Mouse (Mus musculus) forebrain, embryonic 10.5 days (tissue): ENCODE data around the gene Slc24a2. TPM values are rescaled to one million over a fixed set of nuclear protein-coding genes. Genes with fewer than 3 reads are reported as not detected.

Experiments used
- DNase-seq: peaks from one replicate; pipeline ENCODE4 v3.0.0-alpha.2; 2017; ENCODE audit warnings: low spot score; ENCODE audit errors: extremely low spot score
- H3K27ac ChIP-seq: fragments of 300-500 bp; sonication (generic); 2 replicates; pipeline ENCODE4 v1.5.1; 2016; ENCODE audit warnings: mild to moderate bottlenecking
- H3K27me3 ChIP-seq: fragments of 300-500 bp; sonication (generic); 2 replicates; pipeline ENCODE4 v1.6.1; 2016; ENCODE audit warnings: mild to moderate bottlenecking; ENCODE audit not compliant: poor library complexity, severe bottlenecking
- H3K36me3 ChIP-seq: fragments of 300-500 bp; sonication (generic); replicated peaks from 2 replicates; pipeline ENCODE4 v1.6.1; 2016; ENCODE audit warnings: mild to moderate bottlenecking, moderate library complexity
- H3K4me1 ChIP-seq: fragments of 300-500 bp; sonication (generic); 2 replicates; pipeline ENCODE4 v1.6.1; 2016
- H3K4me3 ChIP-seq: fragments of 300-500 bp; sonication (generic); 2 replicates; pipeline ENCODE4 v1.5.1; 2016; ENCODE audit warnings: mild to moderate bottlenecking, moderate library complexity
- H3K9me3 ChIP-seq: fragments of 300-500 bp; sonication (generic); 2 replicates; pipeline ENCODE4 v1.6.1; 2016; ENCODE audit warnings: mild to moderate bottlenecking, moderate library complexity
- WGBS: fragments of 180-500 bp; shearing (Covaris S2); methylation state at CpG from one replicate; pipeline ENCODE4 v1.1.7; 2016; 5-methylcytosine and 5-hydroxymethylcytosine counted together
- polyA plus RNA-seq: library from polyadenylated mRNA; unstranded; fragments of >200 nt; fragmentation: Nextera tagmentation; extraction: Ambion mirVana; gene quantifications from 2 replicates; pipeline ENCODE4 v1.2.1, GENCODE M21; 2016

The Slc24a2 gene
- polyA plus RNA-seq, 1 experiment from 2014 or later, result 0.53 TPM

GRCm38 (mm10) chr4:87177116-87177515 is 53.2 kb downstream of the Slc24a2 start:
- no peak for DNase-seq
- no peaks in the 10 kb centered on the region for H3K4me1 ChIP-seq
- H3K27me3 ChIP-seq, result no peaks in the 10 kb centered on the region
- H3K4me3 ChIP-seq, result no peak overlapping the region
- 74% methylated on average over 3 of the region's 3 CpGs for WGBS
- no peak overlapping the region for H3K27ac ChIP-seq
- no peaks in the 10 kb centered on the region for H3K9me3 ChIP-seq
- no peaks in the 10 kb centered on the region for H3K36me3 ChIP-seq

DNA sequence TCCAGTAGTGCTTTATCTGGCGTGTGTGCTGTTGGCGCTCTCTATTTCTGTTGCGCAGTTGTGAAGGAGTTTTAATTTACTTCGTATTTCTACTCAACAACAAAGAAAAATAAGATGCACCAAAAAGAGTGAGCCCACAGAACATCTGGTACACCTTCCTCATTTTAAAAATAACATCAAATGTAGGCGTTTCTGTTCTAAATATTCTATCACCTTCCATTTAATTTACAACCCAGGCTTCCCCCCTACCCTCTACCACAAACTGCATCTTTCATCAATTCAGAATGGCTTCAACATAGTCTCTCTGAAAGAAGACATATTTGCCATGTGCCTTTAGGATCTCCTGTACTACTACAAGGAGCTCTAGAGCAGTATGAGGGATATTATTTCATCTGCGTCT is 66.3 kb downstream of the Slc24a2 start:
- Histone ChIP-seq H3K27me3 (no peaks in the 10 kb centered on the region), H3K9me3 (no peaks in the 10 kb centered on the region), H3K36me3 (no peaks in the 10 kb centered on the region), H3K27ac (no peak overlapping the region), H3K4me3 (no peak overlapping the region), H3K4me1 (no peaks in the 10 kb centered on the region)
- WGBS, result 94% methylated on average over 6 of the region's 6 CpGs
- DNase-seq, result no peak

DNA sequence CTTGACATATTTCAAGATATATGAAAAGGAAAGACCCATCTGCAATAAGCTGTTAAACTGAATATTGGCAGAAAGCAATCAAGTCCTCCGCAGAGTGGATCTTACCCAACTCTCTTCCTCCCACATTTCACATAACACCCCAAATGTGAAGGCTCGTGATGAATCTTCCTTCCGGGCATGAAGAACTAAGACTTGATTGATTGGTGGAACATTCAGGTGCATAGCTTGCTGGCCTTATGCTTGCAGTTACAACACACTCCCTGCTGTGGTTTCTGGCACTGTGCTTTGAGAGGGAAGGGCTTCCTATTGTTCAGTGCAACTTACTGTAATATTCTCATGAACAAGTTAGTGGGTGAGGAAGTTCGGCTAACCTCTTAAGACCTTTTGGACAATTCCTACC is 72.2 kb downstream of the Slc24a2 start:
- 90% methylated on average over 4 of the region's 4 CpGs for WGBS
- H3K4me1 ChIP-seq, result no peaks in the 10 kb centered on the region
- H3K9me3 ChIP-seq, result no peaks in the 10 kb centered on the region
- H3K4me3 ChIP-seq, result no peak overlapping the region
- DNase-seq, result no peak
- H3K27me3 ChIP-seq, result no peaks in the 10 kb centered on the region
- no peaks in the 10 kb centered on the region for H3K36me3 ChIP-seq
- no peak overlapping the region for H3K27ac ChIP-seq

DNA sequence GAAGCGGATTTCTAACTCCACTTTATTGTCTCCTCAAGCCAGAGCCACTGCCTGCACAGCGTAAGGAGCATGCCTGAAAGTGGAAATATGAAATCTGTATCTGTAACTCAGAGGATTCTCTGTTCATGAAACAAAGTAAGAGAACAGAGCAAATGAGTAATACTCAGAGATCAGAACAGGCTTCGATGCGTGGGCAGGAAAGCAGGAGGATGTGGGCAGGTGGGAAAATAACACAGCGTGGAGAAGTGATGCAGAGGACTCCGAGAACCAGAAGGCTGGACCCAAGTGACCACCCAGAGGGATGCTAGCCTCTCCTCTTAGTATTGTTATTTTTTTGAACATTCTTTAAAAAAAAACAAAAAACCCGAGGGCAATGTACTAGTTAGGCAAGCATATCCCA is 78.3 kb downstream of the Slc24a2 start:
- H3K4me3 ChIP-seq, result no peak overlapping the region
- H3K27me3 ChIP-seq, result no peaks in the 10 kb centered on the region
- DNase-seq, result no peak
- no peaks in the 10 kb centered on the region for H3K9me3 ChIP-seq
- no peaks in the 10 kb centered on the region for H3K36me3 ChIP-seq
- no peak overlapping the region for H3K27ac ChIP-seq
- peaks cover 18% of the 10 kb centered on the region for H3K4me1 ChIP-seq
- WGBS, result 85% methylated on average over 7 of the region's 7 CpGs

- WGBS, result 77% methylated on average over 2 of the region's 2 CpGs
- H3K9me3 ChIP-seq, result no peaks in the 10 kb centered on the region
- no peaks in the 10 kb centered on the region for H3K27me3 ChIP-seq
- H3K27ac ChIP-seq, result no peak overlapping the region
- no peak for DNase-seq
- H3K4me3 ChIP-seq, result no peak overlapping the region
- H3K4me1 ChIP-seq, result peaks cover 18% of the 10 kb centered on the region
- no peaks in the 10 kb centered on the region for H3K36me3 ChIP-seq
Measured at GRCm38 (mm10) chr4:87149584-87149983, 80.7 kb downstream of the Slc24a2 start.

DNA sequence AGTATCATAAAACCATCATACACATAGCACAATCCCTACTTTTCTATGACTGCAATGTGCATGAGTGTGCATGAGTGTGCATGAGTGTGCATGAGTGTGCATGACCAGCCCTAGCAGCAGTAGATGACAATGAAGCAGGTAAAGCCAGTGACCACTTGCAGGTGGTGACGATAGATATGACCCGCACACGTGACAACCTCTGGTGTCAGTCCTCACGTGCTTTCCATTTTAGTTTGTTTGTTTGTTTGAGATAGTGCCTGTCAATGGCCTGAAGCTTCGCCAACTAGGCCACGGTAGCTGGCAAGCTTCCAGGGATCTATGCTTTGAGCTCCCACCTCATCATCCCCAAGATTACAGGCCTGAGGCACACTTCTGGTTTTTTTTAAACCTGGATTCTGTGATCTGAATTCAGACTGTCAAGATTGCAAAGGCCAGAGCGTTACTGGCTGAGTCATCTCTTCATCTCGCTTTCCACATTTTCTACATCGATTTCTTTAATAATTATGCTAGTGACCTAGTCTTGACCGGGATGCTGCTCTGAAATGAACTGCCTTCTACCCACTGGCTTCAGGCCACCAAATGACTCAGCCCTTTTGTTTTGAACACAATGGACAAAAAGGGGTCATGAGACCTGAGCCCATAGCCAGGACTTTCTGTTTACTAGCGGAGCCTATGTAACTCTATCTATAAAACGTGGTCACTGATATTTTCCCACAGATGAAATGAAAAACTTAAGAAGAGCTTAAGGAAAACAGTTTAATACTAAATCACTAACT is 88.5 kb downstream of the Slc24a2 start:
- no peaks in the 10 kb centered on the region for H3K4me1 ChIP-seq
- no peaks in the 10 kb centered on the region for H3K36me3 ChIP-seq
- DNase-seq, result no peak
- H3K27ac ChIP-seq, result no peak overlapping the region
- H3K27me3 ChIP-seq, result no peaks in the 10 kb centered on the region
- WGBS, result 90% methylated on average over 12 of the region's 12 CpGs
- no peak overlapping the region for H3K4me3 ChIP-seq
- no peaks in the 10 kb centered on the region for H3K9me3 ChIP-seq

GRCm38 (mm10) chr4:87140901-87141300 is 89.4 kb downstream of the Slc24a2 start:
- H3K9me3 ChIP-seq, result no peaks in the 10 kb centered on the region
- no peaks in the 10 kb centered on the region for H3K4me1 ChIP-seq
- WGBS, result 84% methylated on average over 3 of the region's 3 CpGs
- H3K27ac ChIP-seq, result no peak overlapping the region
- no peaks in the 10 kb centered on the region for H3K27me3 ChIP-seq
- no peaks in the 10 kb centered on the region for H3K36me3 ChIP-seq
- DNase-seq, result no peak
- H3K4me3 ChIP-seq, result no peak overlapping the region

- H3K27me3 ChIP-seq, result no peaks in the 10 kb centered on the region
- H3K36me3 ChIP-seq, result no peaks in the 10 kb centered on the region
- WGBS, result 86% methylated on average over 5 of the region's 5 CpGs
- H3K4me3 ChIP-seq, result no peak overlapping the region
- no peak overlapping the region for H3K27ac ChIP-seq
- no peak for DNase-seq
- H3K4me1 ChIP-seq, result no peaks in the 10 kb centered on the region
- H3K9me3 ChIP-seq, result no peaks in the 10 kb centered on the region
Measured at GRCm38 (mm10) chr4:87132525-87132924, 97.8 kb downstream of the Slc24a2 start.

GRCm38 (mm10) chr4:87126756-87127155 is 103.5 kb downstream of the Slc24a2 start:
- WGBS, result 84% methylated on average over 4 of the region's 4 CpGs
- Histone ChIP-seq H3K36me3 (no peaks in the 10 kb centered on the region), H3K27me3 (no peaks in the 10 kb centered on the region), H3K4me3 (no peak overlapping the region), H3K27ac (no peak overlapping the region), H3K9me3 (no peaks in the 10 kb centered on the region), H3K4me1 (no peaks in the 10 kb centered on the region)
- no peak for DNase-seq

DNA sequence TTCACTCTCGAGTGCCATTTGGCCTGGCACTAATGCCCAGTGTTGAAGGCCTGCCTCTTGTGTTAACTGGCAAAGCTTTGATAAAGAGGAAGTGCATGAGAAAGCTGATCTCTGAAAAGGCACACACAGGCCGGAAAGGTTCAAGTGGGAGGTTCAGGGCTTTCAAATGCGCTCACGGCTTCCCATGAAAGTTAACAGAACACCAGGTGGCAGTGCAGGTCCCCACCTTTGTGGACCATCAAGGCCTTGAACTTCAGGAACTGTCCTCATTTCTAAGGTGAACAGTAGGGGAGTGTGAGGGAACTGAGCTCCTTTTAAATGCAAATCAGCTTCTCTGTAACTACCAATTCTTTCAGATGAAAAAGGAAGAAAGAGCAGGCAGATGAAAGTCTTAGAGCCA is 110.5 kb downstream of the Slc24a2 start:
- Histone ChIP-seq H3K27ac (no peak overlapping the region), H3K4me3 (no peak overlapping the region), H3K27me3 (no peaks in the 10 kb centered on the region), H3K9me3 (no peaks in the 10 kb centered on the region), H3K36me3 (no peaks in the 10 kb centered on the region), H3K4me1 (peaks cover 8% of the 10 kb centered on the region; the same call in 1 of the 2 replicates)
- 59% methylated on average over 4 of the region's 4 CpGs for WGBS
- DNase-seq, result no peak

GRCm38 (mm10) chr4:87115726-87116125 is 114.6 kb downstream of the Slc24a2 start:
- no peak overlapping the region for H3K4me3 ChIP-seq
- no peaks in the 10 kb centered on the region for H3K27me3 ChIP-seq
- peaks cover 8% of the 10 kb centered on the region; the same call in 1 of the 2 replicates for H3K4me1 ChIP-seq
- 79% methylated on average over 4 of the region's 4 CpGs for whole genome bisulfite sequencing
- no peak overlapping the region for H3K27ac ChIP-seq
- H3K9me3 ChIP-seq, result no peaks in the 10 kb centered on the region
- no peaks in the 10 kb centered on the region for H3K36me3 ChIP-seq
- DNase-seq, result no peak

DNA sequence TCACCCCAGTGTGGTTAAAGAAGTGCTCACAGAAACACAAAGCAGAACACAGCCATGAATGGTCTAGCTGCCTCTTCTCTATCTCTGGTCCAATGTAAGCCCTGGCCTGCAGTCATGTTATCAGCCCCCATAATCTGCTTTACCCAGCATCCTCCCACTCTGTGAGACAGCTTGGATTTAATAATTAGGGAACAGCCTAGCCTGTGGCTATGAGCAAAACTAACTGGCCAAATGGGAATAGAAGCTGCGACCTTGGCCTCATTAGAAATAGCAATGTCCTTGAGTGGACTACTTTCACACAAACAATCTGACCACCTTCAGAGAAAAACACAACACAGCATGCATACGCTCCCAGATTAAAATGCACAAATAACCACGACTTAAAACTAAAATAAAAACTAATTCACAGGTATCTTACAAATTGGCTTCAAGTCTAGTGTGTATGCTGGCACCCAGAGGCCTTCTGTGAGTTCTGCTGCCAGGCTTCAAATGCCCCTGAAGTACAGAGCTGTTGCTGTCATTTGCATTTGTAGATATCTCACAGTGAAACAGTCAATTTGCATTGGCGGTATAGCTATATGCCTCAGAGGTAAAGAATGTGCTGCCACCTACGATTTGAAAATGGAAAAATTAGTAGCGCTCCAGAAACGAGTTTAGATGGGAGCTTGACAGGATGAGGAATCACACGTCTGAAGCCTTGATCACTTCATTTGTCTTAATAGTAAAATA is 120.8 kb downstream of the Slc24a2 start:
- no peak for DNase-seq
- no peak overlapping the region for H3K4me3 ChIP-seq
- no peak overlapping the region for H3K27ac ChIP-seq
- H3K36me3 ChIP-seq, result no peaks in the 10 kb centered on the region
- WGBS, result 87% methylated on average over 8 of the region's 8 CpGs
- H3K27me3 ChIP-seq, result no peaks in the 10 kb centered on the region
- no peaks in the 10 kb centered on the region for H3K9me3 ChIP-seq
- no peaks in the 10 kb centered on the region for H3K4me1 ChIP-seq

DNA sequence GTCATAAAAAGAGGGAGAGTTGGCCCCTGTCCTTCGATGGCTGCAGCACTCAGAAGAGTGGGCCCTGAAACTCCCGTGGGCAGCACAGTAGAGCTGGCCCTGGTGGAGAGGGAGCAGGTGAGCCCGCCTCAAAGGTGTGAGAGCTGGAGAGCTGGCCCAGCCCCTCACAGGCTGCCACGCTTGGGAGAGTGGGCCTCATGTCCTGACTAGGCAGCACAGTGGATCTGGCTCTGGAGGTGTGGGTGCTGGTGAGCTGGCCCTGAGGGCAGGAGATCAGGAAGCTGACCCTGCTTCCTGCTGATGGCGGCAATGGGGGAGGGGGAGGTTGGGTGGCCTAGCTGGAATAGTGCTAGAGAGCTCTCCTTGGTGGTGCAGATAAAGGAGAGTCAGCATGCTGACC is 129.3 kb downstream of the Slc24a2 start:
- Histone ChIP-seq H3K4me1 (peaks cover 4% of the 10 kb centered on the region; the same call in 1 of the 2 replicates), H3K4me3 (no peak overlapping the region), H3K9me3 (no peaks in the 10 kb centered on the region), H3K27ac (no peak overlapping the region), H3K27me3 (no peaks in the 10 kb centered on the region), H3K36me3 (no peaks in the 10 kb centered on the region)
- 80% methylated on average over 5 of the region's 5 CpGs for WGBS
- no peak for DNase-seq
